Mouse (Mus musculus) megakaryocyte, embryonic 14.5 days (primary cell): ENCODE results near the gene Dgkg. TPM values are rescaled to one million over a fixed set of nuclear protein-coding genes. Genes with fewer than 3 reads are reported as not detected.

Source experiments
- H3K27me3 ChIP-seq: replicated peaks from 2 replicates; pipeline ENCODE3; 2012; ENCODE audit warnings: inconsistent platforms
- H3K36me3 ChIP-seq: replicated peaks from 2 replicates; pipeline ENCODE3; 2012; ENCODE audit warnings: low read length, inconsistent platforms, mixed read lengths
- H3K4me1 ChIP-seq: 2 replicates; pipeline ENCODE4 v1.6.1; 2012; ENCODE audit warnings: inconsistent platforms
- H3K4me3 ChIP-seq: replicated peaks from 2 replicates; pipeline ENCODE3; 2012; ENCODE audit warnings: moderate library complexity, mild to moderate bottlenecking, inconsistent platforms
- H3K9me3 ChIP-seq: 2 replicates; pipeline ENCODE4 v1.6.1; 2012; ENCODE audit warnings: inconsistent platforms
- FLI1 ChIP-seq: IDR thresholded peaks from 2 replicates; pipeline ENCODE4 v1.6.1; 2012; ENCODE audit warnings: low read length, inconsistent platforms, mixed read lengths
- GATA1 ChIP-seq: IDR thresholded peaks from 3 replicates; pipeline ENCODE4 v1.6.1; 2012; ENCODE audit warnings: mixed read lengths, low read length, inconsistent platforms, borderline replicate concordance
- polyA plus RNA-seq: library from polyadenylated mRNA; stranded (reverse); fragments of >175 nt; gene quantifications from 2 replicates; pipeline ENCODE4 v1.2.3, GENCODE M21; 2012; ENCODE audit warnings: low replicate concordance; ENCODE audit not compliant: insufficient read depth

Dgkg gene
- polyA plus RNA-seq, 1 experiment: 2.9 TPM

- H3K36me3 ChIP-seq: peaks cover 54% of the 10 kb centered on the region
- no peaks in the 10 kb centered on the region for H3K27me3 ChIP-seq
- no peaks in the 10 kb centered on the region for H3K9me3 ChIP-seq
- H3K4me1 ChIP-seq: peaks cover 81% of the 10 kb centered on the region
- no peak overlapping the region for H3K4me3 ChIP-seq
- TF ChIP-seq FLI1 (no peak), GATA1 (no peak)
Observed at GRCm38 (mm10) chr16:22651244-22651643, 5.8 kb downstream of the Dgkg start.

DNA sequence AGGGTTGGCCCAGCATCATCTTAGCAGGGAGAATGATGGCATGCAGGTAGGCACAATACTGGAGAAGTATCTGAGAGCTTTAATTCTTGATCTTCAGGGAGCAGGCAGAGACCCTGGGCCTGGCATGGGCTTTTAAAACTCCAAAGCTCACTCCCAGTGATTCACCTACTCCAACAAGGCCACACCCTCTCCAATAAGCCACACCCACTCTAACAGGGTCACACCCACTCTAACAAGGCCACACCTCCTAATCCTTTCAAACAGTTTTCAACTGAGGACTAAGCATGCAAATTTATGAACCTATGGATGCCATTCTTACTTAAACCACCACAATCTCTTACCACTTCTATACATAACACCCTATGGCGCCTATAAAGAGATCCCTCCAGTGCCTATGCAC is 11.8 kb downstream of the Dgkg start:
- peaks cover 63% of the 10 kb centered on the region for H3K4me1 ChIP-seq
- TF ChIP-seq FLI1 (no peak), GATA1 (no peak)
- no peaks in the 10 kb centered on the region for H3K9me3 ChIP-seq
- no peaks in the 10 kb centered on the region for H3K27me3 ChIP-seq
- H3K36me3 ChIP-seq: peaks cover 77% of the 10 kb centered on the region
- no peak overlapping the region for H3K4me3 ChIP-seq

GRCm38 (mm10) chr16:22643460-22643859 is 13.6 kb downstream of the Dgkg start:
- H3K4me1 ChIP-seq: peaks cover 59% of the 10 kb centered on the region
- no peak for TF ChIP-seq GATA1
- TF ChIP-seq FLI1: no peak
- no peak overlapping the region for H3K4me3 ChIP-seq
- H3K27me3 ChIP-seq: no peaks in the 10 kb centered on the region
- H3K9me3 ChIP-seq: no peaks in the 10 kb centered on the region
- H3K36me3 ChIP-seq: peaks cover 71% of the 10 kb centered on the region

GRCm38 (mm10) chr16:22642953-22643352 is 14.1 kb downstream of the Dgkg start:
- H3K27me3 ChIP-seq: no peaks in the 10 kb centered on the region
- TF ChIP-seq FLI1: no peak
- no peak for TF ChIP-seq GATA1
- H3K4me1 ChIP-seq: peaks cover 56% of the 10 kb centered on the region
- H3K4me3 ChIP-seq: no peak overlapping the region
- H3K9me3 ChIP-seq: no peaks in the 10 kb centered on the region
- peaks cover 67% of the 10 kb centered on the region for H3K36me3 ChIP-seq

GRCm38 (mm10) chr16:22642054-22642453 is 15.0 kb downstream of the Dgkg start:
- Histone ChIP-seq H3K27me3 (no peaks in the 10 kb centered on the region), H3K36me3 (peaks cover 59% of the 10 kb centered on the region), H3K4me3 (no peak overlapping the region), H3K4me1 (peaks cover 62% of the 10 kb centered on the region), H3K9me3 (no peaks in the 10 kb centered on the region)
- TF ChIP-seq FLI1 (no peak), GATA1 (no peak)

DNA sequence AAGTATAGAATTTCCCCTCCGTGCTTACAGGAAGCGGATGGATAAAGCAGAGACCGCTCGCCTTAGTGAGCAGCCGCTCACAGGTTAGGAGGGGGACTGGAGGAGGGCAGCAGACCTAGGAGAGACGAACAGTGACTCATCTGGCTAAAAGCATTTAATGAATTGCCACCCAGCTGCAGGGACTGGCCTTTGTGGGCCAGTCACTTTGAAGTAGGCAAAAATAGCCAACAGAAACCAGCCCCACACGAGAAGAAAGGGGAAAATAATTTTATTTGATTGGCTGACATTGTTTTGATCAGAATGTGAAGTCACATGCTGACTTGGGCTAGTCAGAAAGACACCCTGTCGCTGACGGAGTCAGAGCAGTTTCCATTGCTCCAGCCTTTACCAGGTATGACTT is 15.4 kb downstream of the Dgkg start:
- H3K4me3 ChIP-seq: no peak overlapping the region
- H3K9me3 ChIP-seq: no peaks in the 10 kb centered on the region
- TF ChIP-seq FLI1 (no peak), GATA1 (no peak)
- H3K27me3 ChIP-seq: no peaks in the 10 kb centered on the region
- peaks cover 63% of the 10 kb centered on the region for H3K4me1 ChIP-seq
- peaks cover 54% of the 10 kb centered on the region for H3K36me3 ChIP-seq

- no peaks in the 10 kb centered on the region for H3K9me3 ChIP-seq
- TF ChIP-seq GATA1 (no peak), FLI1 (no peak)
- H3K36me3 ChIP-seq: peaks cover 69% of the 10 kb centered on the region
- H3K27me3 ChIP-seq: no peaks in the 10 kb centered on the region
- no peak overlapping the region for H3K4me3 ChIP-seq
- peaks cover 56% of the 10 kb centered on the region for H3K4me1 ChIP-seq
Observed at GRCm38 (mm10) chr16:22637311-22637710, 19.7 kb downstream of the Dgkg start.

DNA sequence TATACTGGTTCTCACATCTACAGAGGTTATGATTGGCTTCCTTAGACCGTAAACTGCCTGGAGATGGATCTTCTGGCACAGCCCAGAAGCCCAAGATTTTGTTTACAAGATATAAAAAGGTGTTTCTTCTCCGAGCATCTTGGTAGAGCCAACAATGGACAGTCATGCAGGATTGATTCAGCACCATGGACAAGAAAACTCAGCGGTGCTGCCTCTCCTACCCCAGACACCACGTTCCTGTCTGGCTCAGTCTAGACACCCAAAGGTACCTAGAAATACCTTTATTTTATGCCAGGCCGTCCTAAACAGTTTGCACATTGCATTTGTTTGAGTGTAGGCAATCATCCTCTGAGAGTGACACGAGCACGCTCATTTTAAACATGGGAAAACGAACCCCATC is 21.3 kb downstream of the Dgkg start:
- H3K27me3 ChIP-seq: no peaks in the 10 kb centered on the region
- no peaks in the 10 kb centered on the region for H3K9me3 ChIP-seq
- peaks cover 40% of the 10 kb centered on the region for H3K4me1 ChIP-seq
- TF ChIP-seq FLI1: no peak
- no peak for TF ChIP-seq GATA1
- peaks cover 58% of the 10 kb centered on the region for H3K36me3 ChIP-seq
- no peak overlapping the region for H3K4me3 ChIP-seq

DNA sequence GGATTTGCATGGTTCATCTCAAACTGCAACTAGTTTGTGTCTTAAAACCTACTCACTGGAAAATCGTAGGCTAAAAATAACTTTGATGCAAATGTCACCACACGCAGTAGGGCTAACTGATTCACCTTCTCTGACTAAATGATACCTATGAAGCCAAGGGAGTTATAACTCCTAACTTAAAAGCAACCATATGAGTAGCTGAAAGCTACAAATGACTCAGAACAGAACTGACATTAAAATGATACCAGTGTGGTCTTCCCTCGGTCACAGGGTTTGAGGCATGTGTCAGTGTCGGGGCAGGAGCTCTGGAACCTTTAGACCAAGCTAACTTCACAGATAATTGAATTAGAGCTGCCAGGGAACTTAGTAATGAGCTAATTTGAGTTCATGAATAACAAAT is 24.0 kb downstream of the Dgkg start:
- no peaks in the 10 kb centered on the region for H3K27me3 ChIP-seq
- no peak for TF ChIP-seq GATA1
- TF ChIP-seq FLI1: no peak
- H3K4me1 ChIP-seq: peaks cover 38% of the 10 kb centered on the region
- peaks cover 60% of the 10 kb centered on the region for H3K36me3 ChIP-seq
- H3K4me3 ChIP-seq: no peak overlapping the region
- H3K9me3 ChIP-seq: peaks cover 4% of the 10 kb centered on the region

DNA sequence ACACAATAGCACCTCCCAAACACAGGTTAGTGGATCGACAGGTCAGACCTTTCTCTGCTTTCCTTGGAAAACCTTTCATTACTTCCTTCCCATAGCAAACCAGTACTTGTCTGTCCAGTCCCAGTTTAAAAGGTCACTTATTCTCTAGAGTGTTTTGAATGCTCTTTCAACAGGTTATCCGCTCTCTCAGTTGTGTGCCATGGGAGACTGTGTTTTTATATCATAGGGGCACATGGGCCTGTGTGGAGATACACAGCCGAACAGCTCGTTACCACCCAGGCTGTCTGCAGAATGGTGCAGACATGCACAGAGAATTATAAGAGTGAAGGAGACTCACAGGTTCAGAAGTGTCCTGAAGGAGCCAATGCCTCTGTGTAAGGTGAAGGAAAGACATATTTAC is 26.7 kb downstream of the Dgkg start:
- Histone ChIP-seq H3K4me3 (no peak overlapping the region), H3K9me3 (peaks cover 9% of the 10 kb centered on the region), H3K4me1 (peaks cover 29% of the 10 kb centered on the region), H3K27me3 (no peaks in the 10 kb centered on the region), H3K36me3 (peaks cover 60% of the 10 kb centered on the region)
- TF ChIP-seq FLI1 (no peak), GATA1 (no peak)

DNA sequence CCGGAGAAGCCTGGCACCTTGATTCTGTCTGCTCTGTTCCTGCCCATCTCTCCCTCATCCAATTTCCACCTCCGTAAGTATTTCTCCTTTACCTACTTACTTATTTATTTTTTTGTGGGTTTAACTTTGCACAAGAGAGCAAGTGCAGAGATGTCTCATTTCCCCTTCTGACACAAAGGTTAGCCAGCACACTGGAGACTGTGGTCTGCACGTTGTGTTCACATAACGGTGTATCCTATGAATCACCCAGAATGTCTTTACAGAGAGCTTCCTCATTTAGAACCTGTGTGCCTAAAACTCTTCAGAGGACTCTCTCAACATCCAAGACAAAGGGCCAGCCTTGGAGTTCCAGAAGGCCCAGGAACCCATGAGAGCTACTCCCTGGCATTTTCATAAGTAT is 27.1 kb downstream of the Dgkg start:
- Histone ChIP-seq H3K4me3 (no peak overlapping the region), H3K36me3 (peaks cover 55% of the 10 kb centered on the region), H3K9me3 (peaks cover 9% of the 10 kb centered on the region), H3K27me3 (no peaks in the 10 kb centered on the region), H3K4me1 (peaks cover 28% of the 10 kb centered on the region)
- no peak for TF ChIP-seq GATA1
- TF ChIP-seq FLI1: no peak
